Mouse (Mus musculus) ovary, adult 18-20 months (tissue): ENCODE measurements around the gene Trim31.
A peak's percentile ranks its signal among the peaks of the same experiment; 100 is the strongest.

ENCODE experiments used
- DNase-seq: peaks from one replicate; pipeline ENCODE4 v3.0.0; 2022; ENCODE audit warnings: low spot score, mixed read lengths

Gene Trim31

DNA sequence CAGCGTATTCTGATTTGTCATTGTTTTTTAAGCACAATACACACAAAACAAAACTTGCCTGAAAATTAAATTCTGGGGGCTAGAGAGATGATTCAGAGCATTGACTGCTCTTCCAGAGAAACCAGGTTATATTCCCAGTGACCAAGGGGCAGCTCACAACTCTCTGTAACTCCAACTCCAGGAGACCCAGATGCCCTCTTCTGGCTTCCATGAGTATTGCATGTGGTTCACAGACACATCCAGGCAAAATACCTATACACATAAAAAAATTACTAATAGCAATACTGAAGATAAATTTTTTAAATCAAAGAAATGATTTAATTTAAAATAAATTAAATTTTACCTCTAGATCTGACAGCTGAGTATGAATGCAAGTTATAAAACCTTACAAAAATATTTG, 1.3 kb upstream of the Trim31 start:
- no peak for DNase-seq

DNA sequence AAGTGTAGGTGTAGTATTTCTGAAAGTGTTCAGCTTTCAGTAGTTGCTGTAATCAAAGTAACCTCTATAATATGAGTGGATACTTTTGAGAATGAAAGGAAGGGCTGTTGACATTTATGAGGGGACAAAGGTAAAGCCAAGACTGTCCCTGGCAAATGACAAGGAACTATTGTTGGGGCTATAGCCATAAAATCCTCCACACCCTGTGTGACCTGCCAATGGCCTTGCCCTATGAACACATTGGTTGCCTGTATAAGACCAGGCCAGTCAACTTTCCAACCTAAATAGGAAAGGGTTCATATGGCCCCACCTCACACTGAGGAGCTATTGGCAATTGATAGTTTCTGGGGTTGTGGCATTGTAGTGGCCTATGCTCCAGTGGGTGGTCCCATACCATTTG, 853 bp upstream of the Trim31 start:
- no peak for DNase-seq

DNA sequence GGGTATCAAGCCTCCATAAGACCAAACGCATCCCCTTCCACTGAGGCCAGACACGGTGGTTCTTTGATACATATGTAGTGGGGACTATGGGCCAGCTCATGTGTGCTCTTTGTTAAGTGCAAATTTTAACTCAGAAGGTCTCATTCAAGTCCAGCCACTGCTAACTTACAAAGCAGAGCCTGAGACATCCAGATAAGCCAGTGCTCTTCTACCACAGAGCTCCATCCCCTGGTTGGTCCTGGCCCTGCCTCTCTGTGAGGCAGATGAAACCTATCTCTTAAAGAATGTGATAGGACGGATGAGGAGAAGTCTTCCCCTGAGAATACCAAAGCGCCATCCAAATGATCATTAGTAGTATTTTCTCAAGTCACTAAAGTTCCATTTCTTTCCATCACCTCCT, 1.5 kb downstream of the Trim31 start:
- no peak for DNase-seq

DNA sequence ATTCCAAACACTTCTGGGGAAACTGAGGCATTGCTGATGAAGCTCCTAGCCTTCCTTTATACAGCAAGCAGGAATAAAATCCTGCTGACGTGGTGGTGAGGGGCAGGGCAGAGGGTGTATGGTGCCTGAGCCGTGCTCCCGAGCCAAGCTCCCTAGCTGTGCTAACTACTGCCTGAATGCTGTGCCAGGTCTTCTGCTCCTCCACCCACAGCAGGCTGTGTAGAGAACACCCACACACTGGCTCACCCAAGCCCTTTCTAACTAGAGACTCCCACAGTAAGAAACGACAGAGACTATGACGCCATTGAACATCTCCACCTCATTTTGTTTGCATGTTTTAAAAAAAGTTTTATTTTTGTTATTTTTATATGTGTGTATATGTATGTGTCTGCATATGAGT, 2.1 kb downstream of the Trim31 start:
- DNase-seq, result no peak

DNA sequence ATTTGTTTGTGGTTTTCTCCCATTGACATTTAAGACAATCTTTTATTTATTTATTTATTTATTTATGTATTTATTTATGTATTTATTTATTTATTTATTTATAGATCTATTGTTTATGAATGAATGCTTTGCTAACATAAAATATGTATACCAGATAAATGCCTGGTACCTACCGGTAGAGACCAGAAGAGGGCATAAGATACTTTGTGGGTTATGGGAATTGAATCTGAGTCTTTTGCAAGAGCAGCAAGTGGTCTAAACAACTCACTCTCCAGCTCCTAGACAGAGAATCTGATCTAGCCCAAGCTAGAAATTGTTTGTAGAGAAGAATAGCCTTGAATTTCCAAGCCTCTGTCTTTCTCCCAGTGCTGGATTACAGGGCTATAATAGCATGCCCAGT, 2.8 kb downstream of the Trim31 start:
- no peak for DNase-seq

DNA sequence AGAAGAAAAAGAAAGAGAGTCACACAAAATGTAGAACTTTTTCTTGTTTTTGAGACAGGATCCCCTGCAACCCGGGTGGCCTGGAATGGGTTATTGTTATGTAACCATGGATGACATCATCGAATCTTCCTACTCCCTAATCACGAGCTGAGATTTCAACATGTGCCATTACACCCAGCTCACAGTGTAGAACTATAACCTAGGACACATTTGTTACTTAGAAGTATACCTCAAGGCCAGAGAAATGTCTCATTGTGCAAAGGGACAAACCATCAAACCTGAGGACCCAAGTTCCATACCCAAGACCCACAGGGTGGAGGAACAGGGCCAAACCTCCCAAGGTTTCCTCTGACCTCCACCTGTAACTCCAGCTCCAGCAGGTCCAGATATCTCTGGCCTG, 5.7 kb downstream of the Trim31 start:
- no peak for DNase-seq

DNA sequence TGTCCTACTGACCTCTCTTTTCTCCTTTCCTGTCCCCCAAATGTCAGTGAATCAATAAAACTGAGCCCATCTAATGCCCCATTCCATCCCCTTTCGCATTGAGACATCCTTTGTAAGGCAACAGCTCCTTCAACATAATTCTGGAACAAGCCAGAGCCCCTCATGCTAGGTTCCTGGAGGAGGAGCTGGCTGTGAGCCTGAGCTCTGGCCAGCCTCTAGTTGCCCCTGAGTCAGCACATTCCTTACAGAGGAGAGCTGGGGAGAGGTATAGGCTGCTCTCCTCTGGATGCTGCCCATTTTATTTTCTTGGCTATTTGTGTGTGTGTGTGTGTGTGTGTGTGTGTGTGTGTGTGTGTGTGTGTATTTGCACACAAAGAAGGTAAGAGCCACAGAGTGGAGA, 10.3 kb downstream of the Trim31 start:
- DNase-seq, result no peak

DNA sequence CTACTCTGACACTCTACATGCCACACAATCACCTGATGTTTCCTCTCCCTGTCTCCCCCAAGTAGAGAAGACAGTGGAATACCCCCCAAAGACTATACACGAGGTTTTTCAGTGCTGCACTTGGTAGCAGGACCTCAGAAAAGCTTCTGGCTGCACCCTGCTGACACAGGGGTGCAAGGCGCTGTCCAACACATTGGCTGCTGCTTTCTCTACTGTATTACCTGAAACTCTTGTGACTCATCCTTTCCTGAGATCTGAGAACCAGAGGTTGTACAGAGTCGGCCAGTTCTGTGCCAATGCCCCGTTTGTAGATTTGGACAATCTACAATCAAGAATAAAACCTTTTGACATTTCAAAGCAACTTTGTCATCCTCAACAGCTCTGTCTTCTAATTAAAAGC, 11.9 kb downstream of the Trim31 start:
- no peak for DNase-seq

DNA sequence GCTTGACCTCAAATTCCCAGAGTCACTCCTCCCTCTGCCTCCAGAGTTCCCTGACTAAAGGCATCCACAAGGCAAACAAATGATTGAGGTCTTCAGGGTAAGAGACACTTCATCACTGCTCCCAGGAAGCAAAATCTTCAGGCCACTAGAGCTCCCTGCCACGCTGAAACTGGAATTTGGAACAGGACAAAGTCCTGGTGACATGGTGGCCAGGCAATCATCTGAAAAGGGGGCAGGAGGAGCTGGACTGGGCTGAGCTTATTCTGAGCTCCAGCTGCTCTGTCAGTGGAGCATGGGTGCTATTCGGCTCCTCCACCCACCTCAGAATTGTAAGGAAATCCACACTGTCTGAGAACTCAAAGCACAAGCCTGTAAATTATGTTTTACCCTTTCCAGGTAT, 14.1 kb downstream of the Trim31 start:
- no peak for DNase-seq

DNA sequence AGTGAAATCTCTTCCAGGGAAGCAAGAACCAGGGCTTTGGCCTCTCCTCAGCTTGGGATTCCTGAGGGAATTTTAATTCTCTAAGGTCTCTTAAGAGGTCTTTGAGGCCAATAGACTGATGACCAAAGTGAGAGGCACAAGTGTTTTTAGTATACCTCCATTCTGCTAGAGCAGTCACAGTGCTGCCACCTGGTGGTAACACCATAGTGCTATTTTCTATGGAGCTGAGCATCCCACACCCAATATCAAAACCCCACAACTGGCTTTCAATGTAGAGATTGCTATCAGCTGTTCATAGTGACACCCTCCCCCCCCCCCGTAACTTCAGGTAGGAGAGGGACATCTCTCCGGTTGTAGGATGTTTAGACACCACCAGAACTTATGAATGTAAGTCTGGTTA, 16.2 kb downstream of the Trim31 start:
- peak; percentile 5 for DNase-seq

DNA sequence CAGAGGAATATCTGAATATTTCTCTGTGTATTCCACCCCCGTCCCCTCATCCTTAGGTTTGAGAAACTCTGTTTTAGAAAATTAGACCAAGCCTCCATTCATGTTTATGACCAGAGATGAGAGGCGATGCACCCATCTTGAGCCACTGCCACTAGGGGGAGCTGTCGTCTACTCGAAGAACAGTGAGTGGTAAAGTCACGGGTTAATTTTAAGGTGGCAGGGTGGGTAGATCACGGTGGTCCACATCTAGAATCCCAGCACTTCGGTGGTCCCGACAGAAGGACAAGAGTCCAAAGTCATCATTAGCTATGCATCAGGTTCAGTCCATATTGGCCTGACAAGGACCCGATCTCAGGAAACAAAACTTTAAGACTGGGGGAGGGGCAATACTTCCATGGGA, 17.2 kb downstream of the Trim31 start:
- no peak for DNase-seq

DNA sequence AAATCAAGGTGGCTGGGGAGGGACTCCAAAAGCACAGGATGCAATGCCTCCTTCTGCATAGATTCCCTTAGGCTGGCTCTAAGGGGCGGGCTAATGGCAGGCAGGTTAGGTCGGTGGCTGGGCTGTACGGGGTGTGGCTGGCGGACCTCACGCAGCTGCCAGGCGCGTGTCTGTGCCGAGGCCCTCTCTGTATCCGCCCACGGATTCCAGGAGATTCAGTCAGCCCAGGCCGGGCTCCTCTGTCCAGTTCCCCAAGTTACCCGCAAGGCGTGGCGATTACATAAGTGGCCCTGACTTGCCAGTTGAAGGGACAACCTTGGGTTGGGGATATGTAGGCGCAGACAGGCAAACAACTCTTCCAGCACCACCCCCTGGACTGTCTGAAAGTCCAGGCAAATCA, 22.3 kb downstream of the Trim31 start:
- DNase-seq, result peak; percentile 57

DNA sequence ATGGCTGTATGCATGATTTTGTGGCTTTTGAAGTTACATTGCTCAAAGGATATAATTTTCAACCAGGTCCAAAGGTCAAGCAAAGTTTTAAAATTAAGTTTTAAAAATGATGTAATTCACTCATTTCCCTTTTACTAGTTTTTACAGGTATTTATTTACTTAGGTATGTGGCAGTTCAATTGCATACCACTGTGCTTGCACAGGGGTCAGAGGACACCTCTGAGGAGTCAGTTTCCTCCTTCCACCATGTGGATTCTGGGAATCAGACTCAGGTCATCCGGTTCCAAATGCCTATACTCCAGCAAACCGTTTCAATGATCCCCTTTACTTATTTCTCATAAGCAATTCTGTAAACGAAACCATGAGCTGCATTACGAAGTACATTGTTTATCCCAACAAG, 24.8 kb downstream of the Trim31 start:
- DNase-seq, result no peak

DNA sequence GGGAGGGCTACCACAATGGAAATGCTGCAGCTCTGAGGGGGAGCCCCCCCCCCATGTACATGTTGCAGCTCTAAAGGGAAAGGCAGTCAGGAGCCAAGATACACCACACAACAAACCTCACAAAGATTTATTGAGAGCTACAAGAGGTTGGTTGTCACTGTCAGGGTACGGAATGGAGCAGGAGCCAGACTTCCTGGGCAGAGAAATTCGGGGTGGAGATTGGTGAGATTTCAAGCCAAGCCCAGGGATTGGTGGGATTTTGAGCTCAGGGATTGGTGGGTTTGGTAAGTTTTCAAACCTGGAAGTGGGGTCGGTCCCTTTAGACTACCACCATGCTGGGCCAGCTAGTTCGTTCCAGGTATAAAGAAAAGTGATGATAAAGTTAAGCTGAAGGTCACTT, 25.6 kb downstream of the Trim31 start:
- no peak for DNase-seq

DNA sequence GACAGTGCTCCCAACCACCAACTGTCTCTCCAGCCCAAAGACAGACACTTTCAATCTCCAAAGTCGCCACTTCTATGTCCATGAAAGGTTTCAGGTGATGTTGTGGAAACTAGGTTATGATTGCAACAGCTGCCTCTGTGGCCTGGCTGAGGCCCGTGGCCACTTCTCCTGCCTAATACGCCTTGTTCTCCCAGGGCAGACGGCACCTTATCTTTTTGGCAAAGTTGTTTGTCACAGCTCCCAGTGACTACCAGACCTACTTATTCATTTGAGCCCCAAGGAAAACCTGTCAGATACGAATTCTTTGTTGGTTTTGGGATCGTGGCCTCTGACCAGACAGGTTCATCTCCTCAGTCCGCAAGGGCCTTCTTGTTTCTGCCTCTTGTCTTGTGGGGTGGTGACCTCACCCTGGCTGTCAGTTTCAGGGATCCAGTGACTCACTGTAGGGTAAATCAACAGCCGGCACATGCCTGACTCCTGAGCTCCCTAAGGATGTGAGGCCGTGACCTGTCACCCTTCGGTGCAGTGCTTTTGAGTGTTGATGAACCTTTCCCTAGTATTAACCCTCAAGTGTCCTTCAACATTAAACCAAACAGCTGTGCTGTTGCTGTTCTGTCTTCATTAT, 29.7 kb downstream of the Trim31 start:
- DNase-seq, result no peak

DNA sequence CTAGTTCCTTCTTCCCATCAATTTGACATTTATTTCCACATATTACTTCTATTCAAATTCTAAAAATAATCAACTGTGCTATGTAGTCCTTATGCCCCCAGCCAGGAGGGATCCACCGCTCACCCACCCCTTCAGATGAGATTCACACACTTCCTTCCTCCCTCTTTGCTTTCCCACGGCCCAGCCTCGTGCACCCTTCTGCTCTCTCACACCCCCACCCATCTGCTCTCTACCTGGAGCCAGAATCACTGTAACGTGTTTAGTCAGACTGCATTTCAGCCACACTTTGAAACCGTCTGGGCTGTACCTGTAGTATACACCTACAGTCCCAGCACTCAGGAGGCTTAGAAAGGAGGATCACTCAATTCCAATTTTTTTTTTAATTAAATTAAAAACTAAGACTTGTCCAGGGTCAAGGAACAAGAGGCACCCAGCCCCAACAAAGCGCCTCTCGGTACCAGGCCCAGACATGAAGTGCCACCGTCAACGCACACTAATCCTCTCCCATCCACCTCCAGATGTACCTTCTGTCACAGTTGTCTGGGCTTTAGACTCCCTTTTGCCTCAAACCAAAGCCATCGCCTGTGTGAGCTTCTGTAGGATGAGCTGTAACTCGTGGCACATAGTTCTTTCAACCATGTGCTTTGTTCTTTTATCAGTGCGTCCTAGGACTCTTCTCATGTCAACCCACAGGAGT, 31.5 kb downstream of the Trim31 start:
- DNase-seq, result no peak

DNA sequence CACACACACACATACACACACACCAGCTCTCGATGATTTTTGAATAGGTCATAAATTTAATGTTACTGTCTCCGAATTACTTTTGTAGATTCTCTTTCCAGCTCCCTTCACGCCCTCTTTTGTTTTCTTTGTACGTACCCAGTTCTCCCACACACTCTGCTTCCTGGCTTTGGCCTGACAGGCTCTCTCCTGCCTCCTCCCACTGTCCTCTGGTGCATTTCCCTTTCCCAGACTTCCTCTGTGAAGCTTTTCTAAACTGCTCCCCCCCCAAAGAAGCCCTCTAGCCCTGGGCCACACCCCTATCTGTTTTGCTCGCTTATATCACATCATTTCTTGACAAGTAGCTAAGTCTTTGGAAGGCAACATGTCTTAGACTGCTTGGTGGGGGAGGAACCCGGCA, 32.3 kb downstream of the Trim31 start:
- no peak for DNase-seq

DNA sequence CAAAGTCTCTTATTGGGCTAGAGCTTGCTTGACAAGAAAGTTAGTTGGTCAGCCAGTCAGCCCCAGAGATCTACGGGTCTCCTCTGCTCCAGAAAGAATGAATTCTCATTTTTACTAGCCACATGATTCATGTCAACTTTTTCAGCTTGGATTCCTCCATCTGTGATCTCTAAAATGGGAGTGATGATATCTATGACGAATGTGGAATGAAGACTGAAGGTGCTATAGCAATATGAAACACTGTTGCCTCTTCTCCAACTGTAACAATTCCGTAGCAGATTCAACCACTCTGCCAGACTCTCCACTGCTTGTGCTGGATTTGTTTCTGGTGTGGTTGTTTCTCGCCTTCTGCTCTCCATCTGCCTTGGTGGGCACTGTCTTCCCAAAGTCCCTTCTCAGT, 33.2 kb downstream of the Trim31 start:
- DNase-seq, result no peak

DNA sequence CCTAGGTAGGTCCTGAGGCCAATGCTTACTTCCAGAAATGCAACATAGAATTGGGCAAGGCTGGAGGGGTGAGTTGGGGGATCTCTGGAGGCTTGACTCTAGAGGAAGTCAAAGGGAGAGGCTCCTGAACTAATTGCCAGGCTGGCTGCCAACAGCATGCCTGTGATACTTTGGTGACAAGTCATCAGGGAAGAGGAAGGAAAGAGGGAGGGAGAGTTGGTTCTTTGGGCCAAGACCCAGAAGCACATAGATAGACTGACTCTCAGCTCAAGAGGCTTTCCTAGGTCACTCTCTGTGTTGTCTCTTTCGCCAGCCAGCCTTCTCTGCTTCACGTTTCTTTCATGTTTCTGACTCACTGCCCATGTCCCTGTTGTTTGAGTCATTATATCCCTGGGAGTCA, 33.9 kb downstream of the Trim31 start:
- no peak for DNase-seq

DNA sequence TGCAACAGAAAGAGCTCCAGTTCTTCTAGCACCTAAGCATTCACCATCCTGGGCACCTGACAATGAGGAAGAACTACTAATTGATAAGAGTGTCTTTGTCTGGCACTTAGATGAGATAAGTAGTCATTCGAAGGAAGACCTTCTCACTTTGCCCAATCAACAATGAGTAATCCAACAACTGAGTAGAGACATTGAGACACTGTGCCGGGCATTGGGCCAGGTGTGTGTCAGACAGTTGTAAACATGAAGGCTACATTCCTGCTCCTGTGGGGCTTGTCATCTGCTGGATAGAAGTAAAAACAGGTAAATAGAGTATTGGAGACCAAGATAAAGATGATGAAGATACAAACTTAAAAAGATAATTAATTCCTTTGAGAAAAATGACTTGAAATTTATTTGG, 40.1 kb downstream of the Trim31 start:
- no peak for DNase-seq

DNA sequence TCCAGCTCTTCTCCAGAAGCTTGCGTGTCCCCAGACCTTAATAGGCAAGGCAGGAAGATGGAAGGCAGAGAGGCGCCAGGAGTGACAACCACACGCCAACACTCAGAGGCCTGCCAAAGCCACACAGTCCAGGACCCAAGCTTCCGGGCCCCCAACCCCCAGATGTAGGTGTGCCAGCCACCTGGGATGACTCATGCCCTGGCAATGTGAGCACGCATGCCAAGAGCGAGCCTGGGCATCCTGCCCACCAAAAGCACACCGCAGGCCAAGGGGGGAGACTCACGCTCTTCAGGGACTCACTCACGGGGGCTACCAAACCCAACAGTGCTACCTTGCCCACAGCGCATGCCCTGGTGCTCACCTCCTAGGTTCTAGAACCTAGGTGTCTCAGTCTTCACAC, 44.5 kb downstream of the Trim31 start:
- peak; percentile 31 for DNase-seq

DNA sequence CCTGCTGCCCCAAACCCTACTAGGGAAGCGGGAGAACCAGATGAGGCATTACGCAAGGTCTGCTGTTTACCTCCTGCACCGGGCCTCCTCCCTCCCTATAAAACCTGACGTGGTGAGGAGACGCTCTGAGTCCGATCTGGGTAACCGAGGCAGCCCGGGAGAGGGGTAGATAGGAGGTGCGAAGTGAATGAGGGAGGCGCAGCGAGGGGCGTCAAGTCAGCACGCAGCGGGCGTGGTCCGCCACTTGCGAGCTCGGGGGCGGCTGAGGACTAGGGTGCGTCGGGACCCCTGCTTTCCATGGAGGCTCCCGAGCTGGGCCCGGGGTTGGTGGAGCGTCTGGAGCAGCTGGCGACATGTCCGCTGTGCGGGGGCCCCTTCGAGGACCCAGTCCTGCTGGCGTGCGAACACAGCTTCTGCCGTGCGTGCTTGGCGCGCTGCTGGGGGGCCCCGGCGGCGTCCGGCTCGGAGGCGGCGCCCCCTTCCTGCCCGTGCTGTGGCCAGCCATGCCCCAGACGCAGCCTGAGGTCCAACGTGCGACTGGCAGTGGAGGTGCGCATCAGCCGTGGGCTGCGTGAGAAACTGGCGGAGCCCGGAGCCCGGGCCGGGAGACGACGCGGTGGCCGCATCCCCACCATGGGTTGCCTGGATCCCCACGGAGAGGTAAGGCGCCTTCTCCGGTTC, 45.0 kb downstream of the Trim31 start, which contains the start of gene Rnf39:
Gene Rnf39, plus strand, starts transcription at position 128 of the 681 bp plus-strand sequence.
- DNase-seq, result no peak

DNA sequence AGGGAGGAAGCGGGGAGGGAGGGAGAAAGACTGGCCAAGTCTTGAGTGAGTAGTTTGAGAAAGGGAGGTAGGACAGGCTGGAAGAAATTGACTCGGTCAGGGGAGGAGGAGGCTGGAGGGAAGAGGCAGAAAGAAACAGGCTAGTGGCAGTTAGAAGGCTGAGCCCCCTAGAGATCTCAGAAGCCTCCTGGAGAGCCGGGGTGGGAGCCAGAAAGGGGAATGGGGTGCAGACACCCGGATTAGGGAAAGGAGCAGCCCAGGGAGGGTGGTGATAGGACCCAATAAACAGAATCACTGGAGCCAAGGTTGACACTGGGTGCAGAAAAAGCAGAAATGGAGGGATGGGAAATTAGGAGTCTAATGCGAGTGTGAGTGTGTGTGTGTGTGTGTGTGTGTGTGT, 45.8 kb downstream of the Trim31 start:
- DNase-seq, result no peak
